Comparison of ENCODE assay signal across 8 mouse cellular contexts in the genomic region with DNA sequence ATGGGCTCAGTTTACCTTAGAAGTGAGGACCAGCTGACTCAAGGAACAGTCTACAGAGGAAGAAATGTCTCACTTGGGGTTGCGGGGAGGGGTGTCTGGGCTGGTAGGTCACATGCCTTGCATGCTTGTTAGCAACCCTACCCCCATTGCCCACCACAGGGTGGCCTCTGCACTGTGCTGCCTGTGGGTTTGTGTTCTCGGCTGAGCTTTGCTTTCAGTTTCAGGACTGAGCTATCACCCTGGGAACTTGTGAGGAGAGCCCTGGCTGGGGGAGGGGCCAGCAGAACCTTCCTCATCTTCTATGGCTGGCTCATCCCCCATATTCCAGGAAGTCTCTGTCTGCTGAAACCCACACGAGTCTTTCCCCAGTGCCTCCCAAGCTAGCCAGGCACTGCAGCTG. TPM values are rescaled to one million over a fixed set of nuclear protein-coding genes. Genes with fewer than 3 reads are reported as not detected.
DNase-seq lines count a peak whose midpoint lies in the region; ATAC-seq and TF ChIP-seq lines count a peak whose summit lies in the region.

No protein-coding gene starts in this region.

- no peak overlapping the region for H3K4me3 ChIP-seq in lung, embryonic 16.5 days (ENCODE audit: low read length)
- no peak overlapping the region for H3K4me3 ChIP-seq in stomach, postnatal 0 days (ENCODE audit: low read depth, low read length)

- no peaks in the 10 kb centered on the region for H3K36me3 ChIP-seq in lung, embryonic 16.5 days (ENCODE audit: control insufficient read depth, insufficient read depth, low read length)
- no peaks in the 10 kb centered on the region for H3K36me3 ChIP-seq in stomach, postnatal 0 days (ENCODE audit: control insufficient read depth, insufficient read depth, low read length)

- no peaks in the 10 kb centered on the region for H3K9me3 ChIP-seq in lung, embryonic 16.5 days (ENCODE audit: control insufficient read depth, low read length)
- no peaks in the 10 kb centered on the region for H3K9me3 ChIP-seq in stomach, postnatal 0 days (ENCODE audit: control insufficient read depth, low read length)

- no peaks in the 10 kb centered on the region for H3K27me3 ChIP-seq in lung, embryonic 16.5 days (ENCODE audit: control insufficient read depth, insufficient read depth, low read depth, low read length)
- no peaks in the 10 kb centered on the region for H3K27me3 ChIP-seq in stomach, postnatal 0 days (ENCODE audit: control insufficient read depth, insufficient read depth, low read length)

- no peak for TF ChIP-seq EP300 in stomach, postnatal 0 days (optimal IDR thresholded peaks at IDR 0.05)

- H3K27ac ChIP-seq in lung, embryonic 16.5 days (ENCODE audit: low read length), result no peak overlapping the region
- peak overlapping the region; percentile 18; the same call in 1 of the 2 replicates for H3K27ac ChIP-seq in stomach, postnatal 0 days (replicated peaks)

- H3K4me1 ChIP-seq in lung, embryonic 16.5 days (replicated peaks; ENCODE audit: control insufficient read depth, insufficient read depth, low read length), result peaks cover 6% of the 10 kb centered on the region
- no peaks in the 10 kb centered on the region for H3K4me1 ChIP-seq in stomach, postnatal 0 days (replicated peaks; ENCODE audit: control insufficient read depth, insufficient read depth)

- H3K4me2 ChIP-seq in lung, embryonic 16.5 days (ENCODE audit: low read depth, low read length), result peak overlapping the region; percentile 11; the same call in 1 of the 2 replicates
- 0 out of 2 replicates have a peak overlapping the region, but pooled peaks have one; percentile 15 for H3K4me2 ChIP-seq in stomach, postnatal 0 days (replicated peaks; ENCODE audit: low read depth)

- 40% methylated on average over 3 of the region's 3 CpGs for WGBS in lung, embryonic 16.5 days
- WGBS in stomach, postnatal 0 days, result 41% methylated on average over 3 of the region's 3 CpGs

- peak; percentile 85 for ATAC-seq in inflammation-experienced regulatory T-cells, adult 6 months
- ATAC-seq in lung, embryonic 16.5 days (ENCODE audit: low read depth), result peak; percentile 39; the same call in 1 of the 2 replicates
- no peak for ATAC-seq in stomach, postnatal 0 days (ENCODE audit: low FRiP score, low TSS enrichment)

- H3K9ac ChIP-seq in lung, embryonic 16.5 days (ENCODE audit: low read length), result no peak overlapping the region
- H3K9ac ChIP-seq in stomach, postnatal 0 days (ENCODE audit: low read length), result no peak overlapping the region

- DNase-seq in B cell, adult 2 months, result peak; percentile 70 to 77
- peak; percentile 19 for DNase-seq in ZHBTc4 (ENCODE audit: low read depth, low spot score)
- no peak for DNase-seq in stomach, postnatal 0 days (ENCODE audit: low spot score)
- DNase-seq in testis, postnatal 10 days (ENCODE audit: low spot score), result no peak
- DNase-seq in right cerebral cortex, adult 2 months (ENCODE audit: low spot score in 2 of 2), result no peak
- DNase-seq in cerebellum, postnatal 36 days, result no peak

- 0 out of 2 replicates have a peak, but pooled peaks have one; percentile 11 for TF ChIP-seq CTCF in stomach, postnatal 0 days (IDR thresholded peaks at IDR 0.05; ENCODE audit: low read depth)

RNA-seq across cellular contexts. Expression of a gene that starts 38.3 kb away (rescaled TPM):
- 10 to 100 TPM; 26.8 to 32.6 (median 28.2) TPM for polyA plus RNA-seq in inflammation-experienced regulatory T-cells, adult 6 months (2017; shearing (Covaris generic))
- 5.4 and 5.5 TPM in 2 replicates for polyA plus RNA-seq in lung, embryonic 16.5 days (2015; fragmentation: Nextera tagmentation; extraction: Ambion mirVana)
- 4.1 and 4.5 TPM in 2 replicates for polyA plus RNA-seq in stomach, postnatal 0 days (2015; fragmentation: Nextera tagmentation; extraction: Ambion mirVana)

Comparison
In these comparisons a context has a peak if more than half of its experiments do, and no peak if none do; other contexts are left out.
1. DNase-seq: peak in B cell, adult 2 months (2 of 2) and ZHBTc4 (single experiment); none in stomach, postnatal 0 days (single experiment), testis, postnatal 10 days (single experiment), right cerebral cortex, adult 2 months (0 of 2) and cerebellum, postnatal 36 days (0 of 2).